Mouse (Mus musculus) cerebellum, adult 2 months (tissue): Measurements from ENCODE around the gene Astn2.

Source experiments
- CTCF ChIP-seq: fragments of 200-500 bp; IDR thresholded peaks from 2 replicates; pipeline ENCODE4 v1.5.1; 2011; ENCODE audit warnings: low read depth, mild to moderate bottlenecking, control low read depth, low read length, moderate library complexity, borderline replicate concordance; ENCODE audit not compliant: insufficient read depth
- POLR2A ChIP-seq: fragments of 200-500 bp; IDR thresholded peaks from 2 replicates; pipeline ENCODE4 v1.6.1; 2011; ENCODE audit warnings: low read length, control low read depth, borderline replicate concordance; ENCODE audit not compliant: insufficient read depth

- no peak for TF ChIP-seq CTCF
- no peak for TF ChIP-seq POLR2A
These were observed 824.2 kb downstream of the Astn2 start for GRCm38 (mm10) chr4:65580254-65580653.
